Mouse (Mus musculus): ENCODE data around the gene Efhc1.

Efhc1 gene

GRCm38 (mm10) chr1:21007941-21008701 lies 56.7 kb downstream of the Efhc1 start:
- no peak for DNase-seq (ENCODE audit: low read depth, low spot score)

DNA sequence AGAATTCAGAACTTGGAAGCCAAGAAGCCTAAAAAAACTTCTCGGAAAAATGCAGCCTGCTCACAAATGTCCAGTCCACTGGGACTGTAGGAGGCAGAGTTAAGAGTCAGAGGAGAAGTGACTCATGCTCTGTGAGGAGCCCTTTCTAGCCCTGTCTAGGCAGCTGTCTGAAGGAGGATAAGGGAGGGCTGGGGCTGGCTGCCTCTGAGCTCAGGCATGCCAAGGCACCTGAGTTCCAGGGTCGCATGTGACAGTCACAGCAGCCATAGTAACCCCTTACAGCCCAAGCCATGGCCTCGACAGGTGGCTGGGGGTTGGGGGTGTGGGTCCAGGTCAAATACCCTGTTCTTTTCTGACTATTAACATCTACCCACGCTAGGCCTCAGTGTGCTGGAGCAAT lies 57.5 kb downstream of the Efhc1 start:
- DNase-seq (ENCODE audit: low read depth, low spot score), result no peak

DNA sequence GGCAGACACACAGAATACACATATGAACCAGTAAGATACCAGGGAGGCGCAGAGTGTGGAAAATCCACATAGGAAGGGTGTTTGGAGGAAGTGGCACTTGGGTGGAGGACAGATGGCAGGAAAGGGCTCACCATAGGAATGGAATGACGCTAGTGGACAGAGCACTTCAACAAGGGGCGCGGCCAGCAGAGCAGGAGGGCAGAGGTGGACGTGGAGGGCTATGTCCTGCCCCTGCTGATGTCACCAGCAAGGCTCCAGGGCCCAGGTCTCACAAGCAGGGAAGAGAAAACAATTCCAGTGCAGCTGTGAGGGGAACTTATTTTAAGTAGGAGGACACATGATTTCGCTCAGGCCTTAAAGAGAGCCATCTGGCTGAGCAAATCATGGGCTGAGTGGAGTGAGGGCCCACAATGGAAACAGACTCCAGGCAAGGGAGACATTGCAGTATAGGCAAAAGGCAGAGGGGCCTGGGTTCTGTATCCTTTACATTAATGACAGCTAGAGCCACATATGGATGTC lies 58.9 kb downstream of the Efhc1 start:
- no peak for DNase-seq (ENCODE audit: low read depth, low spot score)

DNA sequence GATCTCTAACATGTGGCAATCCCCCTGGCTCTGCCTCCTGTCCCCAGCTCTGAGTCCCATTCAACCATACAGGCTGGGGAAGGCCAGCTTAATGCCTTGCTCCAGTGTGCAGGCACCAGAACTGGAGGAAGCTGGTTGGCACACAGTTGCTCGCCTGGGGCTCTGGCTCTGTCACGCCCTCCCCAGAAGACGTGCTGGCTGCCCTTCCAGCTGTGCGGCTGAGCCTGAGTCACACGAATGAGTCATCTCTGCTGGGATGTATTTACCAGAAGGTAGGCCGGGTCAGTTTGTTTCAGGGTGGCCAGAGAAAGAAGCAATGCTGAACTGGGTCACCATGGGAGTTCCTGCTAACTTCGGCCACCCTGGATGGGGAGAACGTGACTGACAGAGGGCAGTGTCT lies 63.0 kb downstream of the Efhc1 start:
- DNase-seq (ENCODE audit: low read depth, low spot score), result no peak

GRCm38 (mm10) chr1:21023101-21023500 lies 71.7 kb downstream of the Efhc1 start:
- DNase-seq (ENCODE audit: low read depth, low spot score), result no peak

- no peak for DNase-seq (ENCODE audit: low read depth, low spot score)
Measured at GRCm38 (mm10) chr1:21025203-21025602, 73.8 kb downstream of the Efhc1 start.

DNA sequence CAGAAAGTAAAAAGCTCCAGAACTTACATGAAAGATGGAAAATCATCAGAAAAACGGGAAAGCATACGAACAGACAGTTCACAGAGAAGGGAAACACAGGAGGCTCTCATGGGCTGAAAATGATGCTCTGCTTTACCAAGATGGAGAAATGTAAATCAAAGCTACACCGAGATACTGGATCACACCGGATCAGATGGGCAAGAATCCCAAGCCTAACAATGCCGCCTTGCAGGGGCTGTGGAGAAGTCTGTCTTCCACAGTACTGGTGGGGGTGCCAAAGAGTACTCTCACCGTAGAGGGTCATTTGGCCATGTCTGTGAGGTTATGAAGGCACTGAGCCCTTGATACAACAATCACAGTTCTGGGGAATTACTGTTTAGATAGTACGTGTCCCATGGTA lies 75.1 kb downstream of the Efhc1 start:
- DNase-seq (ENCODE audit: low read depth, low spot score), result no peak

DNA sequence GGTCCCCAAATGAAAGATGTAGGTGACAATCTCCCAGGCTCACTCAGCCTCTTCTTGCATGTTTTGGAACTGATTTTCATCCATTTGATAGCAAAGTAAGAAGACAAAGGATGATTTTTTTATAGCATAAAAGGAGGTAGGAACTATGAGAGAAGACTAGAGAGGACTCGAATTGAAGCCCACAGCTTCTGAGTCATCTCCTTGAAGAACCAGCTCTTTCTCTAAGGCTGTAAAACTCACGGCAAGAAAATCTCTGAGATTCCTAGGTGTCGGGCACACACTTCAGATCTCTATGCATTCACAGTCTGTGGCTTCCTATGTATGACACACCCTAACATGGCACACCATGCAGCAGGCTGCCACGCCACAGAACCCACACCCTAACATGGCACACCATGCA lies 77.6 kb downstream of the Efhc1 start:
- no peak for DNase-seq (ENCODE audit: low read depth, low spot score)

GRCm38 (mm10) chr1:21031650-21032049 lies 80.2 kb downstream of the Efhc1 start:
- no peak for DNase-seq (ENCODE audit: low read depth, low spot score)

DNA sequence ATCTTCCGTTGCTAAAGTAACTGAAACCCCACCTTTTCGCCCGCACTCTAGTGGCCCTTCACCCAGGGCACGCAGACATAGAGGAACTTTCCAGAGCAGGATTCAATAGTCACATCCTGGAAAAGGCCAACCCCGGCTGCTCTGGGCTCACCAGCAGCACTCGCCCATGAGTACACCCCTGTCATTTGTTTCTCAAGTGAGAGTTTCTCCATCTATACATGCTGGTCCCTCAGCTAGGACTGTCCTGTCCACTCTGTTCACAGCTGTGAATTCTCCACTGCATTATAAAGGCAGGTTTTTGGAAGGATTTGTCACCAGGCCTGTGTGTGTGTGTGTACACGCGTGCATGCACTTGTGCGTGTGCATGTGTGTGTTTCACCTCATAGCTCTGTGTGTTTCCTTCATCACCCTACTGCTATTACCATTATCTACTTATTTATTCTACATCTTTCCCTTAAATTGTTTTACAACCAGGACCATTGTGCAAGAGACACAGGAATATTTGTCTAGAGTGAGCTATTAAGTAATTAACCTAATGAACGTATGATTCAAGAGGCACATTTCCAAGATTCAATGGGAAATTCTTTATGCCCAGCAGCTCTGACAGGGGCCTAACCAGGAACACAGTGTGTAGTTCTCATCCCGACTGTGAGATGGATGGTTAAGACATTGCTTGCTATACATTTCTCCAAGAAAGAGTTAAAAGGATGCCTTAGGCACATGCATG lies 81.8 kb downstream of the Efhc1 start:
- no peak for DNase-seq (ENCODE audit: low read depth, low spot score)

DNA sequence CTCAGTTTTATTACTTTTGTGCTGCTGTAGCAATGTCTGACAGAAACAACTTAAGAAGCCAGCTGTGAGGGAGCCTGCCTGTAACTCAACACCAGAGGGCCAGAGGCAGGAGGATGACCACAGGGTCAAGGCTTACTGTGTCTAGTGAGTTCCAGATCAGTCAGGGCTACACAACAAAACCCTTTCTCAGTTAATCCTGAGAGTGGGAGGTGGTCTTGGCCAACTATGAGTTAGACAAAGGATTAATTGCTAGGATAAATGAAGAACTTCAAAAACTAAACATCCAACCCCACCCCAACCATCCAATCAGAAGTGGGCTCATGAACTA lies 82.3 kb downstream of the Efhc1 start:
- DNase-seq (ENCODE audit: low read depth, low spot score), result no peak

- DNase-seq (ENCODE audit: low read depth, low spot score), result no peak
Measured at GRCm38 (mm10) chr1:21035878-21036277, 84.5 kb downstream of the Efhc1 start.

- DNase-seq (ENCODE audit: low read depth, low spot score), result no peak
Measured at GRCm38 (mm10) chr1:21037881-21038601, 86.6 kb downstream of the Efhc1 start.

- DNase-seq (ENCODE audit: low read depth, low spot score), result no peak
Measured at GRCm38 (mm10) chr1:21039564-21039963, 88.1 kb downstream of the Efhc1 start.

DNA sequence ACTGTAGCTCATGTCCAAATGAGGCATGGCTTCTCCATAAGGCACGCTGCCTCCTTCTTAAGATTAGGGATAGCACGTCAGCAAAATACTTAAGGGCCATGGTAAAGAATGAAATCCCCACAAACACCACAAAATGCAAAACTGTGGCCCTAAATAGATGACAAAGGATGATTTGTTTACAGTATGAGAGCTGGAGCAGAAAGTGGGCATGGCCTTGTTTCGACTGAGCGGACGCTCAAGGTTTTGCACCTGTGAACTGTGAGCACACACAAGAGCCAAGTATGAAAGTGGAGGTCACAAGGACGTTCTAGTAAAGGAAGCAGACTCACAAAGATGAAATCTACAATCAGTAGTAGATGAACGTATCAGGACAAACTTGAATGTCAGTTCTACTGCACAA lies 88.7 kb downstream of the Efhc1 start:
- no peak for DNase-seq (ENCODE audit: low read depth, low spot score)
